Mouse (Mus musculus) embryonic facial prominence, embryonic 11.5 days (tissue): ENCODE results near the gene Srpx2. TPM values are rescaled to one million over a fixed set of nuclear protein-coding genes. Genes with fewer than 3 reads are reported as not detected.

Source experiments
- ATAC-seq: fragments of 200-750 bp; cut with Nextera tagmentation; replicated peaks from 2 replicates; pipeline ENCODE4 v1.8.0; 2017; ENCODE audit warnings: low read depth; ENCODE audit not compliant: insufficient number of reproducible peaks, low FRiP score, low TSS enrichment
- DNase-seq: peaks from one replicate; pipeline ENCODE4 v3.0.0-alpha.2; 2015; ENCODE audit warnings: low spot score
- H3K27ac ChIP-seq: fragments of 300-500 bp; sonication (generic); replicated peaks from 2 replicates; pipeline ENCODE4 v1.5.1; 2014; ENCODE audit warnings: mild to moderate bottlenecking, low read depth, low read length, control low read depth
- H3K27me3 ChIP-seq: fragments of 300-500 bp; sonication (generic); 2 replicates; pipeline ENCODE4 v1.6.1; 2014; ENCODE audit warnings: mild to moderate bottlenecking, low read length, moderate library complexity, mixed read lengths; ENCODE audit not compliant: control insufficient read depth, insufficient read depth
- H3K36me3 ChIP-seq: fragments of 300-500 bp; sonication (generic); replicated peaks from 2 replicates; pipeline ENCODE4 v1.6.1; 2014; ENCODE audit warnings: low read depth, mild to moderate bottlenecking, low read length, moderate library complexity, mixed read lengths; ENCODE audit not compliant: control insufficient read depth, insufficient read depth
- H3K4me1 ChIP-seq: fragments of 300-500 bp; sonication (generic); 2 replicates; pipeline ENCODE4 v1.6.1; 2014; ENCODE audit warnings: low read length, mixed read lengths; ENCODE audit not compliant: control insufficient read depth, insufficient read depth
- H3K4me2 ChIP-seq: fragments of 300-500 bp; sonication (generic); 2 replicates; pipeline ENCODE4 v1.6.1; 2014; ENCODE audit warnings: low read depth, mild to moderate bottlenecking, control low read depth, low read length, moderate library complexity
- H3K4me3 ChIP-seq: fragments of 300-500 bp; sonication (generic); 2 replicates; pipeline ENCODE4 v1.5.1; 2014; ENCODE audit warnings: low read depth, low read length, control low read depth
- H3K9ac ChIP-seq: fragments of 300-500 bp; sonication (generic); replicated peaks from 2 replicates; pipeline ENCODE4 v1.6.1; 2014; ENCODE audit warnings: mild to moderate bottlenecking, control low read depth, low read length
- H3K9me3 ChIP-seq: fragments of 300-500 bp; sonication (generic); replicated peaks from 2 replicates; pipeline ENCODE4 v1.6.1; 2016; ENCODE audit warnings: mild to moderate bottlenecking, low read length, inconsistent platforms, mixed read lengths; ENCODE audit not compliant: control insufficient read depth
- WGBS: fragments of 180-500 bp; shearing (Covaris S2); extraction: QIAGEN DNeasy Blood & Tissue Kit; methylation state at CpG from one replicate; pipeline ENCODE4 v1.1.7; 2014; 5-methylcytosine and 5-hydroxymethylcytosine counted together
- polyA plus RNA-seq: library from polyadenylated mRNA; unstranded; fragments of >200 nt; fragmentation: Nextera tagmentation; extraction: Ambion mirVana; gene quantifications from 2 replicates; pipeline ENCODE4 v1.2.1, GENCODE M21; 2014

The Srpx2 gene
- polyA plus RNA-seq, 1 experiment from 2014 or later = 0.87 TPM

- 0 out of 2 replicates have a peak, but pooled peaks cover 2% of the 10 kb centered on the region for H3K27me3 ChIP-seq
- H3K27ac ChIP-seq = no peak overlapping the region
- WGBS = 71% methylated on average over 2 of the region's 2 CpGs
- H3K9me3 ChIP-seq = no peaks in the 10 kb centered on the region
- H3K4me2 ChIP-seq = no peak overlapping the region
- DNase-seq (no peak), ATAC-seq (no peak)
- H3K4me1 ChIP-seq = no peaks in the 10 kb centered on the region
- no peak overlapping the region for H3K9ac ChIP-seq
- H3K4me3 ChIP-seq = no peak overlapping the region
- no peaks in the 10 kb centered on the region for H3K36me3 ChIP-seq
These were observed 56.4 kb downstream of the Srpx2 start for GRCm38 (mm10) chrX:133964615-133965014.

- peak within 1 kb of the TSS; percentile 41 for H3K4me3 ChIP-seq
- H3K4me1 ChIP-seq = no peaks in the 10 kb centered on the region
- no peaks in the 10 kb centered on the region for H3K9me3 ChIP-seq
- H3K4me2 ChIP-seq = peak within 1 kb of the TSS; percentile 61
- peak within 1 kb of the TSS; percentile 28; the same call in 1 of the 2 replicates for H3K9ac ChIP-seq
- ATAC-seq = peak; percentile 79
- no peaks in the 10 kb centered on the region for H3K36me3 ChIP-seq
- WGBS = 19% methylated on average over 26 of the region's 29 CpGs
- no peaks in the 10 kb centered on the region for H3K27me3 ChIP-seq
- no peak within 1 kb of the TSS for H3K27ac ChIP-seq
- peak; percentile 45 for DNase-seq
These were observed 73.2 kb downstream of the Srpx2 start, which contains the start of gene Sytl4 for GRCm38 (mm10) chrX:133981231-133982002. TSS of gene Sytl4 (minus strand) at chrX:133981812.

Other genes starting within 250 kb of the Srpx2 start
- 4.7 and 5.2 TPM in 2 replicates for gene Pcdh19, start 219.4 kb upstream of the Srpx2 start, polyA plus RNA-seq
- 1.6 and 2.1 TPM in 2 replicates for gene Tnmd, start 57.4 kb upstream of the Srpx2 start, polyA plus RNA-seq
- 232 and 235 TPM in 2 replicates for gene Tspan6, start 10.0 kb upstream of the Srpx2 start, polyA plus RNA-seq
- gene Sytl4, start 73.4 kb downstream of the Srpx2 start, polyA plus RNA-seq = 2.2 and 2.8 TPM in 2 replicates
- 69.1 TPM in 2 replicates for gene Cstf2, start 150.8 kb downstream of the Srpx2 start, polyA plus RNA-seq